Mouse (Mus musculus): ENCODE measurements around the gene Prr3. TPM values are rescaled to one million over a fixed set of nuclear protein-coding genes. Genes with fewer than 3 reads are reported as not detected.

Prr3 gene
- polyA plus RNA-seq (2015; fragmentation: Nextera tagmentation; extraction: Ambion mirVana) = 46.6 and 47.9 TPM in 2 replicates

DNA sequence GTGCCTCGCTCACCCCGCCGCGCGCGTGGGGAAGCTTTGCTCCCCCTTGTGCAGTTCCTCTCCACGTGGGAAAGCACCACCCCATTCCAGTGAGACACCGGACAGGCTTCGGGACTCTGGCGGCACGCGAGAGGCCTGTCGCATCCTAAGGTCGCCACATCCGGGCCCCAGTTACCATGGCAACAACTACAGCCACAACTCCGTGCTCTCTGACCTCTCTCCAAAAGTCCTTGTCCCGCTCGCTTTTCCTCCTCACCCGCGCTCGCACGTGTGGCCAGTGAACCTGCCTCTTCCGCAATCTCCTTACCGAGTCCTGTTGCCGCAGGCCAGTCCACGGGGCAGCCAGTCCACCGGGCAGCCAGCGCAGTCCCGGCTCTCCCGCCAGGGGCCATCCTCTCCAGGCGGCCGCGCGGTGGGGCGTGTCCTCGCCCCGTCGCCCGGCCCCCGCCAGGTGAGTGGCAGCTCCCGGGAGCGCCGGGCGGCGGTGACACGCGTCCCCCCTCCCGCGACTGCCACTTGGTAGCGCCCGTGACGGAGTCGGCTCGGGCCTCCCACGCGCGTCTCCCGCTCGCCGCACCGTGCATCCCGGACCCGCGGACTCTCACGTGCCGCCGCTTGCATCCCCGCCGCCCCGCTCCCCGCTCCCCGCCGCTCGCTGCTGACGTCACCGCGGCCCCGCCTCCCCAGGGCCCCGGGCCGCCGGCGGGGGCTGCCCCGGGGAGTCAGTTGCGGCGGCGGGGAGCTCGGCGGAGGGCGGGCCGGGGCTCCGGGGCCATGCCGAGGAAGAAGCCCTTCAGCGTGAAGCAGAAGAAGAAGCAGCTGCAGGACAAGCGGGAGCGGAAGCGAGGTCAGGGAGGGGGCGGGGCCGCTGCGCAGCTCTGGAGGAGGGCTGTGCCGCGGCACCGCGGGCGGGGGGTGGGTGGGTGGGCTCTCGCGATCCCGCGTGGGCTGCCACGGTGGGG is at the start of gene Prr3, which contains the start of gene Gnl1:
Prr3 (minus strand) TSS at position 836 of the 962 bp plus-strand sequence.
Gnl1 (plus strand) TSS at position 451 of the 962 bp plus-strand sequence.
- H3K9me3 ChIP-seq (ENCODE audit: low read length) = no peaks in the 10 kb centered on the region
- H3K4me3 ChIP-seq (ENCODE audit: low read length) = peak within 1 kb of the TSS; percentile 73
- under 1% methylated on average over 73 of the region's 109 CpGs for WGBS
- H3K27me3 ChIP-seq (ENCODE audit: insufficient read depth, low read length) = no peaks in the 10 kb centered on the region
- peak within 1 kb of the TSS; percentile 79 for H3K9ac ChIP-seq (replicated peaks; ENCODE audit: low read length)
- peak within 1 kb of the TSS; percentile 69 for H3K4me2 ChIP-seq (replicated peaks; ENCODE audit: low read depth, low read length)
- peak; percentile 92 for ATAC-seq (ENCODE audit: low FRiP score, low TSS enrichment)
- H3K36me3 ChIP-seq (ENCODE audit: insufficient read depth, low read length) = peaks cover 30% of the 10 kb centered on the region
- peaks cover 17% of the 10 kb centered on the region for H3K4me1 ChIP-seq (ENCODE audit: insufficient read depth, low read length)
- H3K27ac ChIP-seq (ENCODE audit: low read length) = peak within 1 kb of the TSS; percentile 96

DNA sequence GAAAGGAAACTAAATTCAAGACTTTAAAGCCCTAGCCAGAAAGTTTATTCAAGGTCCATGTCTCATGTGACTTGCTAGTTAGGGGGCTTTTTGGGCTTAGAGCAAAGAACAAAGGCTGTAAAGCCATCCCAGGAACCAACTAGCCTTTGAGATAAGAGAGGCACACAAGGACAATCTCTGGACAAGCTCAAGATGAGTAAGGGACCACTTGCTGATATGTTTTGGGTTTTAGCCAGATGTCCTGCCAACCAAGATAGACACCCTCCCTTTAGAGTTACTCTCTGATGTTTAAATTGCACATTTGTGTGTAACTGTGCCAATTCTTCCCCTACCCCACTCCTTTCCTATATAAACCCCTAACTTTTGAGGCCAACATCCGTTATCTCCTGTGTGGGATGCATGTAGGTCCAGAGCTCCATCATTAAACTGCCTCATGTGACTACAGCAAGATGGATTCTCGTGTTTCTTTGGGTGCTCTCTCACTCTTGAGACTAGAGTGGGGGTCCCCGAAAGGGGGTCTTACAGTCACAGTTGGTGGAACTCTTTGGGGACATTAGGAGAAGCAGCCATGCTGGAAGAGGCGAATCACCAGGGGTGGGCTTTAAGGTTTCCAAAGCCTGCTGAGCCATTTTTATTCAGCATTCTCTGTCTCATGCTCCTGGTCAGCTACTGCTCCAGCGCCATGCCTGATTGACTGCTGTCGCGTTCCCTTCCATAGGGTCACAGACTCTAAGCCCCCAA is 49.0 kb upstream of the Prr3 start:
- no peaks in the 10 kb centered on the region for H3K27me3 ChIP-seq (ENCODE audit: insufficient read depth, low read length)

DNA sequence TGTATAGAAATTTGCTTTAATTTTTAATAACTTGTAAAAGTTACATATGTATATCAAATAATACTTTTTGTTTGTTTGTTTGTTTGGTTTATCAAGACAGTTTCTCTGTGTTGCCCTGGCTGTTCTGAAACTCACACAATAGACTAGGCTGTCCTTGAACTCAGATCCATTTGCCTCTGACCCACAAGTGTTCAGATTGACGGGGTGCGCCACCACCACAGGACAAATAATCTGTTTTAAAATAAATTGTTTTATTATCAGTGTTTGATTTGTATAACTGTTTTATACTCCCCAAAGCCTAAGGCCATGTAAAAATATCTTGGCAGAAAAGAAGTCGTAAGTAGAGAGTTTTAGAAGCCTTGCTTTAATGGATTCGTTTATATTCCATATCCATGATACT is 47.6 kb upstream of the Prr3 start:
- Histone ChIP-seq H3K9ac (replicated peaks; ENCODE audit: low read length) (no peak overlapping the region), H3K36me3 (ENCODE audit: insufficient read depth, low read length) (no peaks in the 10 kb centered on the region), H3K27me3 (ENCODE audit: insufficient read depth, low read length) (no peaks in the 10 kb centered on the region), H3K27ac (ENCODE audit: low read length) (no peak overlapping the region), H3K4me3 (ENCODE audit: low read length) (no peak overlapping the region), H3K9me3 (ENCODE audit: low read length) (no peaks in the 10 kb centered on the region), H3K4me1 (ENCODE audit: insufficient read depth, low read length) (peaks cover 14% of the 10 kb centered on the region), H3K4me2 (replicated peaks; ENCODE audit: low read depth, low read length) (no peak overlapping the region)
- 90% methylated on average over 4 of the region's 4 CpGs for WGBS
- ATAC-seq (ENCODE audit: low FRiP score, low TSS enrichment) = no peak

More for the DNA sequence above, 49.0 kb upstream of the Prr3 start:
- H3K9me3 ChIP-seq (ENCODE audit: low read length) = no peaks in the 10 kb centered on the region
- no peak overlapping the region for H3K9ac ChIP-seq (replicated peaks; ENCODE audit: low read length)
- no peak overlapping the region for H3K4me2 ChIP-seq (replicated peaks; ENCODE audit: low read depth, low read length)
- 77% methylated on average over 7 of the region's 7 CpGs for WGBS
- H3K36me3 ChIP-seq (ENCODE audit: insufficient read depth, low read length) = no peaks in the 10 kb centered on the region
- peaks cover 3% of the 10 kb centered on the region for H3K4me1 ChIP-seq (ENCODE audit: insufficient read depth, low read length)
- no peak overlapping the region for H3K27ac ChIP-seq (ENCODE audit: low read length)
- H3K4me3 ChIP-seq (ENCODE audit: low read length) = no peak overlapping the region
- ATAC-seq (ENCODE audit: low FRiP score, low TSS enrichment) = no peak

DNA sequence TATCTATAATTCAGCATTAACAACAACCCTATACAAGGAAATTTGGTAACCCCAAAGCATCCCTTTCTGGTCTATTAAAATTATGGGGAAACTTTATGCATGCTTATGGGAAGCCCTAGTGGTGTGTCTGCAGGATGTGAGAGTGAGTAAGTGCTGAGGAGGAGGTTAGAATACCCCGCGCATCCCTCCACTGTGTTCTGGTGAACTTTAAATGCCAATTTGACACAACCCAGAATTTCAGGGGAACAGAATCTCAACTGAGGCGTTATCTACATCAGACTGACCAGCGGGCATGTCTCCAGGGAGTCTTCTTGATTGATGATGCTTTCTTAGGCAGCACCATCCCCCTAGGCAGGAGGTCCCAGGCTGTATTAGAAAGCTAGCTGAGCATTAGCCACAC is 45.9 kb upstream of the Prr3 start:
- no peaks in the 10 kb centered on the region for H3K9me3 ChIP-seq (ENCODE audit: low read length)
- H3K36me3 ChIP-seq (ENCODE audit: insufficient read depth, low read length) = no peaks in the 10 kb centered on the region
- peaks cover 14% of the 10 kb centered on the region for H3K4me1 ChIP-seq (ENCODE audit: insufficient read depth, low read length)
- ATAC-seq (ENCODE audit: low FRiP score, low TSS enrichment) = no peak
- no peak overlapping the region for H3K9ac ChIP-seq (replicated peaks; ENCODE audit: low read length)
- H3K4me3 ChIP-seq (ENCODE audit: low read length) = no peak overlapping the region
- no peak overlapping the region for H3K27ac ChIP-seq (ENCODE audit: low read length)
- no peak overlapping the region for H3K4me2 ChIP-seq (replicated peaks; ENCODE audit: low read depth, low read length)
- no peaks in the 10 kb centered on the region for H3K27me3 ChIP-seq (ENCODE audit: insufficient read depth, low read length)
- WGBS = 71% methylated on average over 4 of the region's 4 CpGs

DNA sequence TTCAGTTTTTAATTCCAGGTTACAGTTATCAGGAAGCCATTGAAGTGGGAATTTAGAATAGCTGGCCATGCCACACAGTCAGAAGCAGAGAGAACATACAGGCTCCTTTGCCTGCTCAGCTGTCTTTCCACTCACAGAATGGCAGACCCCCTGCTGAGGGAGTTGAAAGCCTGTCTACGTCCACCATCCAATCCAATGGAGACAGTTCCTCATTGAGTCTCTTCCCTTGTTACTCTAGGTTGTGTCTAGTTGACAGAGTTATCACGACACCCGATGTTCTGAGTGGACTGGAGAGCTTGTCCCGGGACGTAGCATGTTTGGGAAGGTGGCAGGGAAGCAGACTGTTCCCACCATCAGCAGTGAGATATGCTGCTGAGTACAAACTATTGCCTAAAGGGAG is 45.2 kb upstream of the Prr3 start:
- Histone ChIP-seq H3K27me3 (ENCODE audit: insufficient read depth, low read length) (no peaks in the 10 kb centered on the region), H3K4me2 (replicated peaks; ENCODE audit: low read depth, low read length) (no peak overlapping the region), H3K4me1 (ENCODE audit: insufficient read depth, low read length) (peaks cover 14% of the 10 kb centered on the region), H3K4me3 (ENCODE audit: low read length) (no peak overlapping the region), H3K9me3 (ENCODE audit: low read length) (no peaks in the 10 kb centered on the region), H3K36me3 (ENCODE audit: insufficient read depth, low read length) (no peaks in the 10 kb centered on the region), H3K27ac (ENCODE audit: low read length) (no peak overlapping the region), H3K9ac (replicated peaks; ENCODE audit: low read length) (no peak overlapping the region)
- 82% methylated on average over 5 of the region's 5 CpGs for WGBS
- ATAC-seq (ENCODE audit: low FRiP score, low TSS enrichment) = no peak

DNA sequence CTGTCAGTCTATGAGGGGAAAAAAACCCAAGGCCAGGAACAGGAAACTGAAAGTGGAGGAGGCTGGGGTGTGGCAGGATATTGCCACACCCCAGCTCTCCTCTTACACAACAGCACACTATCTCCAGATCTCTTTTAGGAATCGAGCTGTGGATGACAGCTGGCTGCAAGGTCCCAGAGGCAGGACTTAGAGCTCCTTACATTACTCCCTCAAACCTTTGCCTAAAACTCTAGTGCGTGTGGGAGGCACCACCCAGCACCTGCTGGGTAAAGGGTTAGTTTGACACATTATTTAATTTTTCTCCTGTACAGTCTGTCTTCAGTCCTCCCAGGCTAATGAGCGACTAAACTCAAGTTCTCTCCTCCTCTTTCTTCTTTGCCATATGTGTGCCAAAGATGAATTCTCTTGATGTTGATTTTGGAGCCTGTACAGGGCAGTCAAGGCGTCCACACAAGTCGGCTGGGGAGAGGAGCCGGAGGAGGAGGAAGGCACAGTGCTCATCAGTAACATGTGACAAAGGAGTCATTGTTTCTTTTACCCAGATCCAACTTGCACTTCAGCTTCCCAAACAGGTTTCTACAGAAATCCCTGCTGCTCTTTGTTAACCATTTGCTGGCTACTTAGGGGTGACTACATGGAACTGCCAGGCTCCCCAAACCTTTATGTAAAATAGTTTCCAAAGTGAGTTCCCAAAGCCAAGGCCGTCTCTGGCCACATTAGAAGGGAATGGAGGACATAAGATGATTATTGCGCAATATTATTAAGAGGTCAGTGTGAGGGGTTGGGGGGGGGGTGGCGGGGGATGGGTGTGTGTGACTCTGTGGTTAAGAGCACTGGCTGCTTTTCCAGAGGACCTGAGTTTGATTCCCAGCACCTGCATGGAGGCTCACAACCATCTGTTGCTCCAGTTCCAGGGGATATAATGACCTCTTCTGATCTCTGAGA is 43.9 kb upstream of the Prr3 start:
- H3K9ac ChIP-seq (replicated peaks; ENCODE audit: low read length) = no peak overlapping the region
- H3K36me3 ChIP-seq (ENCODE audit: insufficient read depth, low read length) = no peaks in the 10 kb centered on the region
- H3K4me1 ChIP-seq (ENCODE audit: insufficient read depth, low read length) = peaks cover 14% of the 10 kb centered on the region
- peak; percentile 52; the same call in 1 of the 2 replicates for ATAC-seq (ENCODE audit: low FRiP score, low TSS enrichment)
- H3K9me3 ChIP-seq (ENCODE audit: low read length) = no peaks in the 10 kb centered on the region
- no peak overlapping the region for H3K4me2 ChIP-seq (replicated peaks; ENCODE audit: low read depth, low read length)
- no peak overlapping the region for H3K27ac ChIP-seq (ENCODE audit: low read length)
- WGBS = 42% methylated on average over 9 of the region's 9 CpGs
- no peaks in the 10 kb centered on the region for H3K27me3 ChIP-seq (ENCODE audit: insufficient read depth, low read length)
- H3K4me3 ChIP-seq (ENCODE audit: low read length) = no peak overlapping the region

DNA sequence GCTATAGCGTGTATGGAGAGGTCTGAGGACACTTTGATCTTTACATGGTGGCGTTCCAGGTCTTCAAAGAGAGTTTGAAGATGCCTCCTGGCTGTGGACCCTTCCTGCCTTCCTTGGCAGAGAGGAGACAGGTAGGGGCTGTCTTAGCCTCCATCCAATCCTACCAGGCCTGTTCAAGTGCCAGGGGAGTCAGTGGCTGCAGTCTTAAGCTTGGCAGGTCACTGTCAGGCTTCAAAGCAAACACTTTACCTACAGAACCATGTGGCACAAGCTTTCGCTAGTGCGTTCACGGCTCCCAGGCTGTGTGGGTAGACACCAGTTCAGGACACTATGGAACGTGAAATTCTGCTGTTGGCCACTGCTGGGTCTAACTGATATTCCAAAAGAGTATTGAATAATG is 42.9 kb upstream of the Prr3 start:
- Histone ChIP-seq H3K4me3 (ENCODE audit: low read length) (no peak overlapping the region), H3K36me3 (ENCODE audit: insufficient read depth, low read length) (no peaks in the 10 kb centered on the region), H3K27me3 (ENCODE audit: insufficient read depth, low read length) (no peaks in the 10 kb centered on the region), H3K4me1 (ENCODE audit: insufficient read depth, low read length) (peaks cover 14% of the 10 kb centered on the region), H3K9ac (replicated peaks; ENCODE audit: low read length) (no peak overlapping the region), H3K9me3 (ENCODE audit: low read length) (no peaks in the 10 kb centered on the region), H3K4me2 (replicated peaks; ENCODE audit: low read depth, low read length) (no peak overlapping the region), H3K27ac (ENCODE audit: low read length) (no peak overlapping the region)
- ATAC-seq (ENCODE audit: low FRiP score, low TSS enrichment) = no peak
- WGBS = 86% methylated on average over 6 of the region's 6 CpGs

DNA sequence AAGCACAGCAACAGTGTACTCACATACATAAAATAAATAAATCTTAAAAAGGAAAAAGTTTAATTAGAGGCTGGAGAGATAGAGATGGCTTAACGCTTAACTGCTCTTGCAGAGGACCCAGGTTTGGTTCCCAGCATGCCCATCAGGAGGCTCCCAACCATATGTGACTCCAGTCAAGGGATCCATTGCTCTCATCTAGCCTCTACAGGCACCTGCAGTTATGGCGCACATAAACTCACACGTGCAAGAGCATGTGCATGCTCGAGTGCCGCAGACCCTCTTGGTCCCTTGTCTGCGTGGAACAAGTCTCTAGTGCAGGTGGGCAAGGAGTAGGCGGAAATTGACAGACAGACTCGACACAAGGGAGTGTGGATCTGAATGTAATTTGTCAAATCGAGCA is 42.1 kb upstream of the Prr3 start:
- no peak overlapping the region for H3K4me3 ChIP-seq (ENCODE audit: low read length)
- no peak for ATAC-seq (ENCODE audit: low FRiP score, low TSS enrichment)
- no peak overlapping the region for H3K9ac ChIP-seq (replicated peaks; ENCODE audit: low read length)
- H3K4me1 ChIP-seq (ENCODE audit: insufficient read depth, low read length) = peaks cover 14% of the 10 kb centered on the region
- WGBS = 95% methylated on average over 9 of the region's 9 CpGs
- H3K36me3 ChIP-seq (ENCODE audit: insufficient read depth, low read length) = no peaks in the 10 kb centered on the region
- no peak overlapping the region for H3K4me2 ChIP-seq (replicated peaks; ENCODE audit: low read depth, low read length)
- H3K9me3 ChIP-seq (ENCODE audit: low read length) = no peaks in the 10 kb centered on the region
- H3K27ac ChIP-seq (ENCODE audit: low read length) = no peak overlapping the region
- H3K27me3 ChIP-seq (ENCODE audit: insufficient read depth, low read length) = no peaks in the 10 kb centered on the region

DNA sequence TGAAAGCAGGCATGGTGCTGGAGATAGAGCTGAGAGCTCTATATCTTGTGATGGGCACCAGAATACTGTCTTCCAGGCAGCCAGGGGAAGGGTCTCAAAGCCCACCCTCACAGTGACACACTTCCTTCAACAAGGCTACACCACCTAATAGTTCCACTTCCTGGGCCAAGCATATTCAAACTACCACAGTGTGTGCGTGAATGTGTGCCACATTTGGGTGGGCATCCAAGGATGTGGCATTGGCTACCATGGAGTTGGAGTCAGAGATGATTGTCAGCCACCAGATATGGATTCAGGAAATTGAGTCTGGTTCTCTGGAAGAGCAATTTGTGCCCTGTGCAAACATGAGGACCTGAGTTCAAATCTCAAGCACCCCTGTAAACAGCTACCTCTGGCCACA is 41.3 kb upstream of the Prr3 start:
- H3K27ac ChIP-seq (ENCODE audit: low read length) = no peak overlapping the region
- no peaks in the 10 kb centered on the region for H3K27me3 ChIP-seq (ENCODE audit: insufficient read depth, low read length)
- no peaks in the 10 kb centered on the region for H3K9me3 ChIP-seq (ENCODE audit: low read length)
- 94% methylated on average over 1 of the region's 1 CpGs for WGBS
- H3K36me3 ChIP-seq (ENCODE audit: insufficient read depth, low read length) = no peaks in the 10 kb centered on the region
- H3K4me3 ChIP-seq (ENCODE audit: low read length) = no peak overlapping the region
- H3K4me2 ChIP-seq (replicated peaks; ENCODE audit: low read depth, low read length) = no peak overlapping the region
- H3K9ac ChIP-seq (replicated peaks; ENCODE audit: low read length) = no peak overlapping the region
- ATAC-seq (ENCODE audit: low FRiP score, low TSS enrichment) = no peak
- peaks cover 14% of the 10 kb centered on the region for H3K4me1 ChIP-seq (ENCODE audit: insufficient read depth, low read length)

Measured in kidney, embryonic 16.5 days (tissue).